Mouse (Mus musculus): ENCODE data around the gene Slc47a1.
"Not testable (repeated sequence)": the region's sequence is repeated elsewhere in the genome, so short reads cannot be mapped to it uniquely, and the experiment has no call there.

The Slc47a1 gene

DNA sequence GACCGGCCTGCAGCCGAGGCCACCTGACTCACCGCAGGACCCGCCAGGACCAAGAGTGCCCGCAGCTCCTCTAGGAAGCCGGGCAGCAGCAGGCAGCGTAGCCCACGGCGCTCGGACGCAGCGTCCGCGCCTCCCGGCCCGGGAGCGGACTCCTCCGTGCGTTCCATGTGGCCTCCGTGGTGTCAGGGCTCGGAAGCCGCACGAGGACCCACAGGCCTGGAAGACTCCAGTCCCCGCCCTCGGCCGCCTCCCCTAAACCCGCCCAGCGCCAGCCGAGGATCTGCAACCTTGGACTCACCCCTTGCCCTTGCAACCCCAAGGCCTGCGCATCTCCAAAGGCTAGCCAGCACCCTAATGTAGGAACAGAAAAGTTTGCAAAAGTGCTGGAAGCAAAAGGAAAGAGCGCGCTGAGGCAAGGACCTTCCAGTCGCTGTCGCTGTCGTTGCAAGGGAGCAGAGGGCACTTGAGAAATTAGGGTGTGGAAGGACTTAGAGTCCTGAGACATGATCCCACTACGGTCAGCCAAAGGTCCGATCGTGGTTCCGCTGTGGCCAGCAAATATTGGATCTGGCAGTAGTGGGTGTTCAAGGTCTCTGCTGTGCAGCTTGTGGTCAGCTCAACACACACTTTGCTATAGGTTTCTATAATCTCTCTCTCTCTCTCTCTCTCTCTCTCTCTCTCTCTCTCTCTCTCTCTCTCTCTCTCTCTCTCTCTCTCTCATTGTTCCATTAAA, at the start of gene Slc47a1:
Gene Slc47a1, minus strand, starts transcription at position 465 of the 733 bp plus-strand sequence.
- in situ Hi-C loops (cut with MboI; ENCODE audit: low sequenced_read_pairs): no loop called here

DNA sequence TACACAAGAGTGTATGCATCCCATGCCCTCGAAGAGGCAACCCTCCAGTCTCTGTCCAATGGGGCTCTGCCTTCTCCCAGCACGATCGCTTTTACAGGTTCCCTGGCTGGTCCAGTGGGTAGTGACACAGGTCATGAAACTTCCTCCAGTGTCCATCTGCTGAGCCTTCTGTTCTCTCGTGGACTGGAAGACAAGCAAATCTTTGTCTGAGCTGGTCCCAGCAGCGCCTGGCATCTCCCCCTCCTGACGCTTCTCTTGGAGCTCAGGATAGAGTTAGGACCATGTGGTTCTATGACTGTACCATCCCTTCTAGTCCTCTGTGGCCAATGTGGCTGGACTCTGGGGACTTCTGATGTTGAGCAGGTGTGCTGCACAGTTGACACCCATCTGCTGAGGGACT, 41.1 kb upstream of the Slc47a1 start:
- in situ Hi-C loops (cut with MboI; ENCODE audit: low sequenced_read_pairs): no loop called here

DNA sequence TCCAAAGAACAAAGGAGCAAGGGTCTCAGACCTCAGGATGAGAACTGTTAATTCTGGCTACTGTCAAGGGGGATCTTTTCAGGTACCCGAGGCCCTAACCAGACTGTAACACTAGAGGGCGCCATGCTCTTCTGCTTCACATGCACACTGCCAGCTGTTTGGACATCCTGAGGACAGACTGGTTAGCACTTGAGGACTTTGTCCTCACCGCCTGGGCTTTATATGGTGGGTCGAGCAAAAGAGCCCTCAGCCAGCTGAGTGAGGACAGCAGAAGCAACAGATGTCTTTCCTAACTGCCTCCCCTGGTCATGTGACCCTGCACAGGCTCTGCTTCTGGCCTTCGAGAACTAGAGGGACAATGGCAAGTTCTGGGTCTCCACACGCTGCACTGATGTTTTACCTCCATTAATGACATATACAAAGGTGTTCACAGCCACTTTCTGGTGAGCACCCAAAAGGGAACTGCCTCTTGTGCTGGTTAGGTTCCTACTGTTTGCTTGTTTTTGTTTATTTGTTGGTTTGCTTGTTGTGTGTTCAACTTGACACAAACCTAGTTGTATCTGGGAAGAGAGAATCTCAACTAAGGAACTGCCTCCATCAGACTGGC, 39.9 kb upstream of the Slc47a1 start:
- in situ Hi-C loops (cut with MboI; ENCODE audit: low sequenced_read_pairs): no loop called here

DNA sequence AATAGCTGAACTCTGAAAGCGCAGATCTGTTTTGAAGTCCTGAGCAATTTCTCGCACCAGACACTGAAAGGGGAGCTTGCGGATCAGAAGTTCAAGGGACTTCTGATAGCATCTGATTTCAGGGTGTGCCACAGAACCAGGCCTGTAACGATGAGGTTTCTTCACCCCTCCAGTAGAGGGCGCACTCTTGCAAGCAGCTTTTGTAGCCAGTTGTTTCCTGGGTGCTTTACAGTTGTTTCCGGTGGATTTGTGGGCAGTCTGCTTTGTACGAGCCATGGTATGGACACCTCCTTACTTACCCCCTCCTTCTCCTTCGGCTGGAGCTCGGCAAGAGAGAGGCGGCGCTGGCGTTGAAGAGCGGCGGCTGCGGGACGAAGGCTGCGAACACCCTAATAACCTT, 38.4 kb upstream of the Slc47a1 start:
- in situ Hi-C loops (cut with MboI; ENCODE audit: low sequenced_read_pairs): not testable (repeated sequence)

DNA sequence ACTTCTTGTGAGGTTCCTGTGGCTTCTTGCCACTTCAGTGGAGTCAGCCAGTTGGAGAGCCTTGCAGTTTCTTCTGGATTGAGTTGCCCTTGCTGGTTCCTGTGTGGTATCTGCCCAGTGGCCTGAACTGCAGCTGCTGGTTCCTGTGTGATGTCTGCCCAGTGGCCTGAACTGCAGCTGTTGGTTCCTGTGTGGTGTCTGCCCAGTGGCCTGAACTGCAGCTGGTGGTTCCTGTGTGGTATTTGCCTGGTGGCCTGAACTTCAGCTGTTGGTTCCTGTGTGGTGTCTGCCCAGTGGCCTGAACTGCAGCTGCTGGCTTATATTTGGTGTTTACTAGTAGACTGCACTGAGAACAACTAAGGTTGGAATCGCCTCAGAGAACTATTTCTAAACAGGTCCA, 37.3 kb upstream of the Slc47a1 start:
- in situ Hi-C loops (cut with MboI; ENCODE audit: low sequenced_read_pairs): no loop called here

DNA sequence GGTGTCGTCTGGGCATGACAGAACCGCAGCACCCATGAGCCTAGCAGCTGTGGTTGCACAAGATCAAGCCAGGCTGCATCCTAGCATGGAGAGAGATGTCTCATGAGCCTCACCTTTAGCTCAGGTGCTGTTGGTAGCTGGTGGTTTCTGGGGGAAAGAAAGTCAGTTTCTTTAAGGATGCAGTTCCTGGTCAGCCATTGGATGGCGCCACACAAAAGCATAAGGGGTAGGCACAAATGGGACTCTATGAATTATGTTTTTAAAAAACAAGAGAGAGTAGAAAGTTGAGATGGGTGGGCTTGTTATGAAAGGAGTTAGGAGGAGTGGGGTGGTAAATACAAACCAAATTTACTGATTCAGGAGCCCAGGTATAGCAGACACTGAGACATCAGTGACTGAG, 36.4 kb upstream of the Slc47a1 start:
- in situ Hi-C loops (cut with MboI; ENCODE audit: low sequenced_read_pairs): loop anchor here (5.0 kb wide), 1 partner anchor 93 kb away; the partner anchor contains the start of gene B9d1

DNA sequence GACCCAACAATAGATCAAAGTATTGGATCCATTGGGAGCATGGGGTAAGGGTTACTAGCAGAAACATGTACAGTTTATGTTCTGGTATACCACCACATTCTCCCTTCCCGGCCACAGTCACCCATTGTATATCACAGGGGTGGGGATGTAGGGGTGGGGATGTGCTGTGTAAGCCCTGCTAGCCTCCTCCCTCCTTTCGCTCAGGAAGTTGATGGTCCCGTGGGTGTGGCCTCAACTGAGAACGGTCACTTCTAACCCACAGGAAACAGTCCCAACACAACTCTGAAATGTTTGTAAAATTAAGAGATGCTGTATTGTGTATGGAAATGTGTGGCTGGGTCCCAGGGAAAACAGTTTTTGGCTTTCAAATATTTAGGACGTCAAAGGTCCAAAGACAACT, 35.3 kb upstream of the Slc47a1 start:
- in situ Hi-C loops (cut with MboI; ENCODE audit: low sequenced_read_pairs): loop anchor here (5.0 kb wide), 1 partner anchor 94 kb away; the partner anchor contains the start of gene B9d1

DNA sequence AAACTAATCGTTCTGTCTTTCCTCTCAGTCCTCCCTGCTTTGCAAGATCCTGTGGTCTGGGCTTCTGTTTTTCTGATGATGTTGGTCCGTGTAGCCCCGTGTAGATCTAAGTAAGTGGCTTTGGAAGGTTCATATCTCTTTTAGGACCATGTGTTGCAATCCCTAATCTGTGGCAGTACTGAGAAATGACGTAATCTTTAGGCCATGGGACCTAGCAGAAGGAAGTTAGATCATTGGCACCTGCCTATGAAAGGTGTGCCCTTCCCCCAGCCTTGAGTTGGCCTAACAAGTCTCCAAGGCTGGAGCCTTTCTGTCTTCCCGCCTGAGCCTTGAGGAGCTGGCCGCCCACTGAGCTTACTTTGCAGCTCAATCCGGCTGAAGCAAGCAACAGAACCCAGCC, 33.7 kb upstream of the Slc47a1 start:
- in situ Hi-C loops (cut with MboI; ENCODE audit: low sequenced_read_pairs): loop anchor here (5.0 kb wide), 1 partner anchor 95 kb away; the partner anchor contains the start of gene B9d1

DNA sequence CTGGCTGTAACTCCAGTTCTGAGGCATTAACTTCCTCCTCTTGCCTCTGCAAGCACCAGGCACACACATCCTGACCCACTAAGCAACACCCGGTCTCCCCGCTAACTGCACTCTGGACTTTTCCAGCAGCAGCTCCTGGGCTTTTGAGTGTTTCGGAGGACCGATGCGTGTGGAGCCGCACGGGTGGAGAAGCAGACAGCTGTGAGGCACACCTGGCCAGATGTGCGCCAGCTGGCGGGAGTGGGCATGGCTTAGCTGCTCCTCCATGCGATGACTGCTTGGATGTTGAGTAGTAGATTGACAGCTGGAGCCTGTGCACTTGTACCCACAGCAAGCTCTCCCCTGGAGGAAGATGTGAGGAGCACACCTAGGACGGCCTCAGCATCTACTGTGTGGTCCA, 33.1 kb upstream of the Slc47a1 start:
- in situ Hi-C loops (cut with MboI; ENCODE audit: low sequenced_read_pairs): loop anchor here (5.0 kb wide), 1 partner anchor 96 kb away; the partner anchor contains the start of gene B9d1

DNA sequence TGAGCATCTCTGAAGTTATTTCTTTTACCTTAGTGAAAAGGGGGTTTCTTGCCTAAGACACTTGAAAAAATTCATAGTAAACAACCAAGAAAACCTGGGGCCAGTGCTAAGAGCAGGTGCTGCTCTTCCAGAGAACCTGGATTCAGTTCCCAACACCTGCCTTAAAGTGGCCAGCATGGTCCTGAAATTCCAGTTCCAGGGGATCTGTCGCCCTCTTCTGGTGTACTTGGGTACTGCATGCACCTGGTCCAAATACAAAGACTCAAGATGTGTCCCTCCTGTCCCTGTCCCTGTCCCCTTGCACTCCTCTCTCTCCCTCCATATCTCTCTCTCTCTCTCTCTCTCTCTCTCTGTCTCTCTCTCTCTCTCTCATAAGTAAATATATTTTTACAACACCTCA, 32.0 kb upstream of the Slc47a1 start:
- in situ Hi-C loops (cut with MboI; ENCODE audit: low sequenced_read_pairs): loop anchor here (5.0 kb wide), 1 partner anchor 97 kb away; the partner anchor contains the start of gene B9d1

DNA sequence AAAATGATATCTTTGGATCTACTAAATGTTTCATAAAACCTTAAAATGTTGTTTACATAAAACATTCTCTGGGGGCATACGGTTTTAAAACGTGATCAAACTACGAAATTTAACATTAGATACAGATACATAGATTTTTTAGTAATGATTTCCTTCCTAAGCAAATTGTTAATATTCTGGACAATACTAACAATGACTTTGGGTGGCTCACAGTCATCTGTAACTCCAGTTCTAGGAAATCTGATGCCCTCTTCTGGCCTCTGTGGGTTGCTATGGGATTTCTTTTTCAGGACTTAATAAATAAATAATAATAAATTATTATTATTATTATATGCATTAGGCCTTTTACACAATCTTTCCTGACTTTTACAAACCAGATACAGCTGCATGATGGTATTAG, 30.9 kb upstream of the Slc47a1 start:
- in situ Hi-C loops (cut with MboI; ENCODE audit: low sequenced_read_pairs): no loop called here

DNA sequence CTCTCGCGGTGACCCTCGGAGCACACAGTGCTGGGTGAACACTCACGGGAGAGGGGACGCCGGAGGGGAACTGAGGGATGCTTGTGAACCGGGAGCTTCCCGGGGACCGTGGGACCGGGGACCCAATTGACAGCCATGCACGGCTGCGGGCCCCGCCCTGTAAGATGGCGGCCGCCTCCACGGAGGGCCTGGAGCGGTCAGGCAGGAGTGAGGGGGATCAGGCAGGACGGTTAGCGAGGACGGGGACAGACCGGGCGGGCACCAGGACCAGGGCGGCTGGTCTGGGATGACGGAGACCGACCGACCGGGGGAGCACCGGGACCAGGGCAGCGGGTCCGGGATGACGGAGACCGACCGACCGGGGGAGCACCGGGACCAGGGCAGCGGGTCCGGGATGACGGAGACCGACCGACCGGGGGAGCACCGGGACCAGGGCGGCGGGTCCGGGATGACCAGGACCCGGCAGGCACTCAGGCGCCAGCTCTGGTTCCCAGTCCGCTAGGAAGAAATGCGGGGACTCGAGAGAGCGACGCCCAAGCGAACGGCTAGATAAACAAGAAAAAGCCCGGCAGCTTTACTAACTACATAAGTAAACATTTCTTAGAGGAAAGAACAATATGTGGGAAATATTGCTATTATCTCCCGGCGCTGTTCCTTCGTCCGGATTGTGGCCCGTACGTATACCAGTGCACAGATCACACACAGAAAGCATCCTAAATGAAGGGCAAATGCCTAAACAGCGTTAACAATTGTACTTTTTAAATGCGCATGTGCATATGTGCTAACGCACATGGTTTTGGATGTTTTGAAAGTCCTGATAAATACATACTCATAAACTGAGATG, 30.3 kb upstream of the Slc47a1 start:
- in situ Hi-C loops (cut with MboI; ENCODE audit: low sequenced_read_pairs): no loop called here

DNA sequence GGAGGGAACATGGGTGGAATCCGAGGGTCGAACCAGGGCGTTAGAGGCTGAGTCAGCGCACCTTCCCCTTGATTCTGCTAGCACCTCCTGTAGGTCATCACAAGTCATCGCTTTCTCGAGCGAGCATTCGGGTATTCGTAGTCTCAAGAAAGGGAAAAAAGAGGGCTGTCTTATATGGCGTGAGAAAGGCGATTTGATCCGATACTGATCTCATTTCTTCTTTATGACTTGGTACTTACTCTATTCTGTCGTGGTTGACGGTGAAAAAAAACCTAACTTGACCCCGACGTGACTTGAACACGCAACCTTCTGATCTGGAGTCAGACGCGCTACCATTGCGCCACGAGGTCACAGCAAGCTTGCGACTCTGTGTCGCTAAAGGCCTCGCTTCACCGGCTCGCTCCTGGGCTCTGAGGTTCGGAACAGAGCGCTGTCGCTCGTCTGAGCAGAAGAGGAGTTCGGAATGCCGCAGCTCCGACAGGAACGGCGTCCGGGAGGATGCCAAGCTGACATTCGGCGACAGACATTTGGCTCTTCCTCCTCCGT, 29.6 kb upstream of the Slc47a1 start:
- in situ Hi-C loops (cut with MboI; ENCODE audit: low sequenced_read_pairs): no loop called here

DNA sequence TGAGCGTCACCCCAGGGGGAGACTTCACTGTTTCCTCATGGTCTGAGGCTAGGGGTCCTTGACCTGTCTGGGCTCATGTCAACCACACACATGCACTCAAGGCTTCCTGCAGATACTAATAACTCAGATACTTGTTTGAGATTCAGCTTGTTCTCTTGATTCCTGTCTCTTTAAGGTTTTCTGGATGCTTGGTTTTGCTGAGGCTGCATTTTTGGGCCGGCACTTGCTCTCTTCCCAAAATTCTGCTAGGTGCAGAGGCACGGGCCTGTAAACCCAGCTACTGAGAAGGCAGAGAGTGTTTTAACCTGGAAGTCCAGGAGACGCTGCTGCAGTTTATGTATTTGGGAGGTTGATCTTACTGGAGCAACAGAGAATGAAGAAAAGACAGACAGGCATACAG, 23.6 kb upstream of the Slc47a1 start:
- in situ Hi-C loops (cut with MboI; ENCODE audit: low sequenced_read_pairs): no loop called here

DNA sequence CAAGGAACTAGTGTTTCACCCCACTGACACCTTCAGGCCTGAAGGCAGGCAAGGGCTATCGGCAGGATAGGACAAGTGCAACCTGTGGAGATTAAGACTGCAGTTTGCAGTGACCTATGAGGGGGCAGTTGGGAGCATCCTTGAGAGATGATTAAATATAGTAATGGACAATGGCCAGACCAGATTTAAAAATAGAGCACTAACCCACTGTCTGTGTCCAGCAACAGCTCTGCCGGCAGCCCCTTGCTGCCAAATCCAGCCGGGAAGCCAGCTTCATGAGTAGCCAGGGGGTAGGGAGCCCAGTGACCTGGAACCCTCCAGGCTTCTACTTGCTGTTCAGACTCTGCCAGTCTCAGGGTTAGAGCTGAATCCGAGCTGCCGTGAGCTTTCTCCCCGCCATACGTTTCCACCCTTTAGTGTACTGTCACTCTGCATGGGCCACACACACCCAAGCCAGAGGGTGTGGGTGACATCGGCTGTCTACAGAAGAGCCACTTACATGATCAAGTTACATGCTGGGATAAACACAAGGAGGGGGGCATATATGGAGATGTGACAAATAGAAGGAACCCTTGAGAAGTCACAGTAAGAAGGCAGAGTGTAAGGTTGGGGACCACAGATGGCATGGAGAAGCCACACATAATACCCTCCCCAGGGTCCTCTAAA, 22.7 kb upstream of the Slc47a1 start:
- in situ Hi-C loops (cut with MboI; ENCODE audit: low sequenced_read_pairs): no loop called here

DNA sequence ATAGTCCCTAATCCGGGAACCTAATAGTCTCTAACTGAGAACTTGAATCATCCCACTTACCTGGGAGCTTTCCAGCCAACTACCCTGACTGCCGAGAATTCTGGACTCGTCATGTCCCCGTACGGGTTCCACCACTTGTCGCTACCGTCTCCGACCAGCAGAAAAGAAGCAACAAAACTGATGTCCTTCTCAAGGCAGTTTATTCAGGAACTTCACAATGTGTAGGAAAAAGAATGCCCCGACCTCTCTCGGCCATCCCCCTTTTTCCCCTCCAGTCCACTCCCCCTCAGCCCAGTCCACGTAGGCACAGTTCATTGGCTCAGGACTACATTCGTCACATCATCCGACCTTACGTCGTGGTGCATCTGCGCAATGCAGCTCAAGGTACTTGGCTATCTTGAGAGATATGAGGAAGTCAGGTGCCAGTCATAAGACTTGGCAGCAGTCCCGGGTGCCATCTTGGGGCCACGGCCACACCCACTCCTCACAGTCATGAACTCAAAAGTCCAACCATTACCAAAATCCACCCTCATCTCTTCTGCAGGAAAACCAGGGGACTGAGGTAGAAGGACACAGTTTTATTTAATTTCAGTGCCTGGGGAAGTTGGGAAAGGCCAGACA, 19.4 kb upstream of the Slc47a1 start:
- in situ Hi-C loops (cut with MboI; ENCODE audit: low sequenced_read_pairs): not testable (repeated sequence)

DNA sequence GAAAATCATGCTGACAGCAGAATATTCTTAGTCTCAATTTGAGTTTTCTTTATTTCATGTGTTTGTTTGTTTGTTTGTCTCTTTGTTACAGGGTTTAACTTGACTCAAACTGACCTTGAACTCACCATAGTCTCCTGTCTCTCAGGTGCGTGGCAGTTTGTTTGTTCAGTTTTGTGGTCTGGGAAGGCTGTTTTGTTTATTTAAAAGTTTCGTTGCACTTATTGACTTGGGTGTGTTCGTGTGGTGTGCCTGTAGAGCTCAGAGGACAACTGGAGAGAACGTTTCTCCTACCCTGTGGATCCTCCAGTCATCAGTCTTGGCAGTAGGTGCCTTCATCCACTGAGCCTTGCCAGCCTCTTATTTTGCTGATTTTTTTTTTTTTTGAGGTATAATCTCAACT, 10.8 kb upstream of the Slc47a1 start:
- in situ Hi-C loops (cut with MboI; ENCODE audit: low sequenced_read_pairs): no loop called here

DNA sequence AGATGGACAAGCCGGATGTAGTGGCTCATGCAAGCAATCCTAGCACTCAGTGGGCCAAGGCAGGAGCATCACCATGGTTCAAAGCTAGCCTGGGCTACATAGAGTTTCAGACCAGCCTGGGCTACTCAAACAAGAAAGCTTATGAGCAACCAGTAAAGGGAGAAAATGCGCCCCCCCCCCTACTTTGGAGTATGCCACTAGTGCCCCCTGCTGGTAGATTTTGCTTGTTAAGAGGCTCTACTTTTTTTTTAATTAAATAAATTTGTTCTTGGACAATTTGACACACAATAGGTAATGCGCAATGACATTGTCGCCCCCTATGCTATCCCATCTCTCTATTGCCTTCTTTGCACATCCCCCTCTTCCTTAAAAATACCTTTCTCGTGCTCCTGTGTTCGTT, 9.9 kb upstream of the Slc47a1 start:
- in situ Hi-C loops (cut with MboI; ENCODE audit: low sequenced_read_pairs): no loop called here

DNA sequence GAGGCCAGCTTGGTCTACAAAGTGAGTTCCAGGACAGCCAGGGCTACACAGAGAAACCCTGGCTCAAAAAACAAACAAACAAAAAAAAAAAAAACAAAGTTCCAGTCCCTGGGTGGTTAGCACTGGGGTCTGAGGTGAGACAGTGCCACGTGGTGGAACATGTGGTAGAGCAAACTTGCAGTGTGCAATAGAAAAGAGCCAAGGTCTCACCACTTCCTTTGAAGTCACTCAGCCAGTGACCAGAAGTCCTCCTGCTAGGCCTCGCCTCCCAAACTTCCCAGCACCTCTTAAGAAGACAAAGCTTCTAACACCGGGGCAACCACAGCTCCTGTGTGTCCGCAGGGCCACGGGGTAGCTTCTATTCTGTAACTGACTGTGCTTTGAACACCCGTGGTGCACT, 9.1 kb upstream of the Slc47a1 start:
- in situ Hi-C loops (cut with MboI; ENCODE audit: low sequenced_read_pairs): no loop called here

DNA sequence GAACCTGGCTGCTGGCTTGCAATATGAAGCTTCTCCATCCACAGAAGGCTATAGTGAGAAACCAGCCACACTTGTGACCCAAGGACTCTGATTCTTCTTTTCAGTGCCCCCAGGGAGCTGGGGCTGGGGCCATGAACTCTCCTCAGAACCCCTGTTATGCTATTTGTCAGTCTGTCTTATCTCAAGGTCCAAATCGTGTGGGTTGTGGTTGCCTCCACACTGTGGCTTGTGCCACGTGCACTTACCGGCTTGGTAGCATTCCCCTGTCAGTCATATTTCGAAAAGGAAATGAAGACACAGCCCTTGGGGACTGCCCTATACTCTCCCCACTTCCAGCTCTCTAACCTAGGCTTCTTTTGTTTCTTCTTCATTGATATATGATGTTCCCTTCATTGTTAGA, 7.6 kb upstream of the Slc47a1 start:
- in situ Hi-C loops (cut with MboI; ENCODE audit: low sequenced_read_pairs): no loop called here

Data from CH12F3 (cell line).